ENCODE assay signal across 10 mouse cellular contexts in genomic region chr9:64174341-64174740, GRCm38 (mm10). TPM values are rescaled to one million over a fixed set of nuclear protein-coding genes. Genes with fewer than 3 reads are reported as not detected.
A peak's percentile ranks its signal among the peaks of the same experiment; 100 is the strongest.
DNase-seq lines count a peak whose midpoint lies in the region; ATAC-seq and TF ChIP-seq lines count a peak whose summit lies in the region.
"Had no signal": no experiment of that assay in that cellular context is flagged by ENCODE, and none has a peak within 500 bp of the region (broad histone marks: within the 10 kb centered on the region; RNA-seq: fewer than 3 reads in every experiment).

No protein-coding gene starts in this region.

- H3K4me3 ChIP-seq in heart, postnatal 0 days (ENCODE audit: low read depth, low read length), result peak overlapping the region; percentile 83
- H3K4me3 ChIP-seq in cortical plate, adult 2 months (ENCODE audit: insufficient read depth, low read length), result peak overlapping the region; percentile 88; the same call in 1 of the 2 replicates
- H3K4me3 ChIP-seq in hindbrain, postnatal 0 days (ENCODE audit: low read length), result peak overlapping the region; percentile 83
- H3K4me3 ChIP-seq in midbrain, embryonic 15.5 days, result peak overlapping the region; percentile 79

- peak overlapping the region; percentile 71 for H3K9ac ChIP-seq in heart, postnatal 0 days (replicated peaks; ENCODE audit: low read depth, low read length)
- peak overlapping the region; percentile 82 for H3K9ac ChIP-seq in hindbrain, postnatal 0 days (replicated peaks; ENCODE audit: low read length)
- H3K9ac ChIP-seq in midbrain, embryonic 15.5 days, result peak overlapping the region; percentile 81

- no peaks in the 10 kb centered on the region for H3K9me3 ChIP-seq in heart, postnatal 0 days (replicated peaks; ENCODE audit: control insufficient read depth, low read length)
- H3K9me3 ChIP-seq in hindbrain, postnatal 0 days (ENCODE audit: low read length), result no peaks in the 10 kb centered on the region
- no peaks in the 10 kb centered on the region for H3K9me3 ChIP-seq in midbrain, embryonic 15.5 days

- TF ChIP-seq CTCF in heart, postnatal 0 days (IDR thresholded peaks at IDR 0.05; ENCODE audit: low read depth), result no peak
- no peak for TF ChIP-seq CTCF in cortical plate, adult 2 months (IDR thresholded peaks at IDR 0.05; ENCODE audit: extremely low read depth, insufficient read depth, low read length)
- no peak for TF ChIP-seq CTCF in hindbrain, postnatal 0 days (IDR thresholded peaks at IDR 0.05; ENCODE audit: low read depth)

- no peak for TF ChIP-seq POLR2A in cortical plate, adult 2 months (IDR thresholded peaks at IDR 0.05; ENCODE audit: extremely low read depth, insufficient read depth, low read length)

- DNase-seq in heart, postnatal 0 days (ENCODE audit: low spot score), result no peak
- DNase-seq in heart, postnatal 25 days (ENCODE audit: low spot score), result no peak
- DNase-seq in hindbrain, postnatal 0 days (ENCODE audit: low spot score), result no peak
- no peak for DNase-seq in left cerebral cortex, postnatal 14 days (ENCODE audit: low spot score in 2 of 2)
- DNase-seq in cerebellum, adult 9-10 months, result no peak
- no peak for DNase-seq in cerebellum, adult 11-12 months

- H3K4me1 ChIP-seq in heart, postnatal 0 days (ENCODE audit: control insufficient read depth, insufficient read depth), result peaks cover 5% of the 10 kb centered on the region
- peaks cover 3% of the 10 kb centered on the region; the same call in 1 of the 2 replicates for H3K4me1 ChIP-seq in cortical plate, adult 2 months (ENCODE audit: control insufficient read depth, insufficient read depth, low read length)
- H3K4me1 ChIP-seq in hindbrain, postnatal 0 days (ENCODE audit: insufficient read depth, low read length), result peaks cover 7% of the 10 kb centered on the region; the same call in 1 of the 2 replicates
- H3K4me1 ChIP-seq in midbrain, embryonic 15.5 days, result peaks cover 28% of the 10 kb centered on the region

- H3K27me3 ChIP-seq in heart, postnatal 0 days (ENCODE audit: control insufficient read depth, insufficient read depth, low read length), result no peaks in the 10 kb centered on the region
- H3K27me3 ChIP-seq in hindbrain, postnatal 0 days (ENCODE audit: insufficient read depth, low read length), result no peaks in the 10 kb centered on the region
- H3K27me3 ChIP-seq in midbrain, embryonic 15.5 days (replicated peaks), result no peaks in the 10 kb centered on the region
- H3K27me3 ChIP-seq: Patski had no signal

- ATAC-seq in heart, postnatal 0 days (ENCODE audit: insufficient read depth, low read depth), result no peak
- no peak for ATAC-seq in hindbrain, postnatal 0 days
- no peak for ATAC-seq in midbrain, embryonic 15.5 days (replicated peaks)
- ATAC-seq: Patski had no signal

- TF ChIP-seq EP300 in heart, postnatal 0 days (IDR thresholded peaks at IDR 0.05; ENCODE audit: low read depth), result no peak

- no peak overlapping the region for H3K27ac ChIP-seq in heart, postnatal 0 days (ENCODE audit: low read depth)
- no peak overlapping the region for H3K27ac ChIP-seq in cortical plate, adult 2 months (ENCODE audit: insufficient read depth, low read length)
- H3K27ac ChIP-seq in hindbrain, postnatal 0 days, result 0 out of 2 replicates have a peak overlapping the region, but pooled peaks have one; percentile 85
- no peak overlapping the region for H3K27ac ChIP-seq in midbrain, embryonic 15.5 days

- intact Hi-C loops in heart, postnatal 25 days (cut with DNase I), result loop anchor here (5.0 kb wide), 1 partner anchor 168 kb away; the partner anchor contains the start of gene Dis3l
- intact Hi-C loops in left cerebral cortex, postnatal 14 days (cut with DNase I), result no loop called here

- peak overlapping the region; percentile 73 for H3K4me2 ChIP-seq in heart, postnatal 0 days (ENCODE audit: low read depth, low read length)
- H3K4me2 ChIP-seq in hindbrain, postnatal 0 days (ENCODE audit: low read depth, low read length), result peak overlapping the region; percentile 77
- H3K4me2 ChIP-seq in midbrain, embryonic 15.5 days, result peak overlapping the region; percentile 82

- H3K36me3 ChIP-seq in heart, postnatal 0 days (replicated peaks; ENCODE audit: control insufficient read depth, insufficient read depth, low read length), result peaks cover 43% of the 10 kb centered on the region
- H3K36me3 ChIP-seq in hindbrain, postnatal 0 days (ENCODE audit: insufficient read depth, low read length), result peaks cover 28% of the 10 kb centered on the region
- peaks cover 35% of the 10 kb centered on the region for H3K36me3 ChIP-seq in midbrain, embryonic 15.5 days (replicated peaks)

RNA-seq across cellular contexts. Expression of gene Rpl4, which starts 1.2 kb away (rescaled TPM):
- total RNA-seq in heart, postnatal 0 days (2014; rRNA removed; ENCODE audit: low replicate concordance), result 667 and 760 TPM in 2 replicates
- polyA plus RNA-seq in heart, postnatal 0 days (2015; fragmentation: Nextera tagmentation; extraction: Ambion mirVana), result 537 and 545 TPM in 2 replicates
- 100 to 1,000 TPM; 433 to 462 TPM for total RNA-seq in heart, postnatal 25 days (2021)
- 578 and 595 TPM in 2 replicates for polyA plus RNA-seq in cortical plate, adult 2 months (2012; rRNA removed)
- total RNA-seq in hindbrain, postnatal 0 days (2014; rRNA removed), result 588 and 616 TPM in 2 replicates
- 620 and 630 TPM in 2 replicates for polyA plus RNA-seq in hindbrain, postnatal 0 days (2015; fragmentation: Nextera tagmentation; extraction: Ambion mirVana)
- 543 and 555 TPM in 2 replicates for polyA plus RNA-seq in midbrain, embryonic 15.5 days (2015; fragmentation: Nextera tagmentation; extraction: Ambion mirVana)
- total RNA-seq in left cerebral cortex, postnatal 14 days (2021), result 100 to 1,000 TPM; 484 to 496 TPM

RNA-seq across cellular contexts. Expression of gene Zwilch, which starts 1.4 kb away (rescaled TPM):
- 9.8 and 28.8 TPM in 2 replicates for total RNA-seq in heart, postnatal 0 days (2014; rRNA removed; ENCODE audit: low replicate concordance)
- polyA plus RNA-seq in heart, postnatal 0 days (2015; fragmentation: Nextera tagmentation; extraction: Ambion mirVana), result 3.8 and 4.9 TPM in 2 replicates
- under 1 TPM; 0.42 to 0.62 TPM for total RNA-seq in heart, postnatal 25 days (2021)
- 5.4 and 6.5 TPM in 2 replicates for polyA plus RNA-seq in cortical plate, adult 2 months (2012; rRNA removed)
- total RNA-seq in hindbrain, postnatal 0 days (2014; rRNA removed), result 4.0 and 13.6 TPM in 2 replicates
- polyA plus RNA-seq in hindbrain, postnatal 0 days (2015; fragmentation: Nextera tagmentation; extraction: Ambion mirVana), result 3.4 and 3.5 TPM in 2 replicates
- 4.9 and 5.2 TPM in 2 replicates for polyA plus RNA-seq in midbrain, embryonic 15.5 days (2015; fragmentation: Nextera tagmentation; extraction: Ambion mirVana)
- 1 to 10 TPM; 3.3 to 5.4 TPM for total RNA-seq in left cerebral cortex, postnatal 14 days (2021)

RNA-seq across cellular contexts. Expression of gene Snapc5, which starts 4.7 kb away (rescaled TPM):
- total RNA-seq in heart, postnatal 0 days (2014; rRNA removed; ENCODE audit: low replicate concordance), result 2.5 and 4.2 TPM in 2 replicates
- polyA plus RNA-seq in heart, postnatal 0 days (2015; fragmentation: Nextera tagmentation; extraction: Ambion mirVana), result 31.7 and 32.0 TPM in 2 replicates
- total RNA-seq in heart, postnatal 25 days (2021), result 10 to 100 TPM; 21.6 to 23.5 TPM
- 33.2 and 34.1 TPM in 2 replicates for polyA plus RNA-seq in cortical plate, adult 2 months (2012; rRNA removed)
- total RNA-seq in hindbrain, postnatal 0 days (2014; rRNA removed), result 1.9 and 5.9 TPM in 2 replicates
- polyA plus RNA-seq in hindbrain, postnatal 0 days (2015; fragmentation: Nextera tagmentation; extraction: Ambion mirVana), result 34.4 and 35.0 TPM in 2 replicates
- polyA plus RNA-seq in midbrain, embryonic 15.5 days (2015; fragmentation: Nextera tagmentation; extraction: Ambion mirVana), result 33.9 and 36.6 TPM in 2 replicates
- total RNA-seq in left cerebral cortex, postnatal 14 days (2021), result 10 to 100 TPM; 20.0 to 20.7 TPM

RNA-seq across cellular contexts. Expression of gene Lctl, which starts 57.4 kb away (rescaled TPM):
- not detected in 2 replicates for total RNA-seq in heart, postnatal 0 days (2014; rRNA removed; ENCODE audit: low replicate concordance)
- 0.21 TPM in 1 of 2 replicates, not detected in the other for polyA plus RNA-seq in heart, postnatal 0 days (2015; fragmentation: Nextera tagmentation; extraction: Ambion mirVana)
- not detected for total RNA-seq in heart, postnatal 25 days (2021)
- 0.25 and 0.36 TPM in 2 replicates for polyA plus RNA-seq in cortical plate, adult 2 months (2012; rRNA removed)
- not detected in 2 replicates for total RNA-seq in hindbrain, postnatal 0 days (2014; rRNA removed)
- 0.10 TPM in 1 of 2 replicates, not detected in the other for polyA plus RNA-seq in hindbrain, postnatal 0 days (2015; fragmentation: Nextera tagmentation; extraction: Ambion mirVana)
- not detected in 2 replicates for polyA plus RNA-seq in midbrain, embryonic 15.5 days (2015; fragmentation: Nextera tagmentation; extraction: Ambion mirVana)
- total RNA-seq in left cerebral cortex, postnatal 14 days (2021), result not detected
- total RNA-seq: layer of hippocampus, postnatal 25 days had no signal
